Mouse (Mus musculus) forebrain, embryonic 11.5 days (tissue): ENCODE results near the gene Tmc6. TPM values are rescaled to one million over a fixed set of nuclear protein-coding genes. Genes with fewer than 3 reads are reported as not detected.

Experiments
- ATAC-seq: fragments of 200-750 bp; cut with Nextera tagmentation; replicated peaks from 2 replicates; pipeline ENCODE4 v1.8.0; 2017; ENCODE audit warnings: moderate TSS enrichment; ENCODE audit not compliant: low FRiP score
- DNase-seq: peaks from one replicate; pipeline ENCODE4 v3.0.0-alpha.2; 2017; ENCODE audit warnings: low spot score
- H3K27ac ChIP-seq: fragments of 300-500 bp; sonication (generic); 2 replicates; pipeline ENCODE4 v1.5.1; 2014; ENCODE audit warnings: low read depth, low read length
- H3K27me3 ChIP-seq: fragments of 300-500 bp; sonication (generic); 2 replicates; pipeline ENCODE4 v1.6.1; 2014; ENCODE audit warnings: mild to moderate bottlenecking, low read length, mixed read lengths; ENCODE audit not compliant: control insufficient read depth, insufficient read depth
- H3K36me3 ChIP-seq: fragments of 300-500 bp; sonication (generic); 2 replicates; pipeline ENCODE4 v1.6.1; 2014; ENCODE audit warnings: mild to moderate bottlenecking, low read length, moderate library complexity, mixed read lengths; ENCODE audit not compliant: control insufficient read depth, insufficient read depth
- H3K4me1 ChIP-seq: fragments of 300-500 bp; sonication (generic); replicated peaks from 2 replicates; pipeline ENCODE4 v1.6.1; 2014; ENCODE audit warnings: low read length, mixed read lengths; ENCODE audit not compliant: control insufficient read depth, insufficient read depth
- H3K4me2 ChIP-seq: fragments of 300-500 bp; sonication (generic); 2 replicates; pipeline ENCODE4 v1.6.1; 2014; ENCODE audit warnings: low read depth, mild to moderate bottlenecking, low read length, moderate library complexity, mixed read lengths; ENCODE audit not compliant: severe bottlenecking
- H3K4me3 ChIP-seq: fragments of 300-500 bp; sonication (generic); 2 replicates; pipeline ENCODE4 v1.5.1; 2014; ENCODE audit warnings: low read depth, low read length
- H3K9ac ChIP-seq: fragments of 300-500 bp; sonication (generic); 2 replicates; pipeline ENCODE4 v1.6.1; 2014; ENCODE audit warnings: low read length
- H3K9me3 ChIP-seq: fragments of 300-500 bp; sonication (generic); 2 replicates; pipeline ENCODE4 v1.6.1; 2016; ENCODE audit warnings: low read length, mixed read lengths; ENCODE audit not compliant: control insufficient read depth
- WGBS: fragments of 180-500 bp; shearing (Covaris S2); extraction: QIAGEN DNeasy Blood & Tissue Kit; methylation state at CpG from one replicate; pipeline ENCODE4 v1.1.7; 2014; 5-methylcytosine and 5-hydroxymethylcytosine counted together
- polyA plus RNA-seq: library from polyadenylated mRNA; unstranded; fragments of >200 nt; fragmentation: Nextera tagmentation; extraction: Ambion mirVana; gene quantifications from 2 replicates; pipeline ENCODE4 v1.2.1, GENCODE M21; 2014

Tmc6 gene
- polyA plus RNA-seq, 1 experiment from 2014 or later: 5.9 TPM

- Histone ChIP-seq H3K4me2 (no peak overlapping the region), H3K9ac (no peak overlapping the region), H3K4me3 (no peak overlapping the region), H3K4me1 (peaks cover 5% of the 10 kb centered on the region), H3K36me3 (no peaks in the 10 kb centered on the region), H3K9me3 (no peaks in the 10 kb centered on the region), H3K27ac (no peak overlapping the region), H3K27me3 (peaks cover 1% of the 10 kb centered on the region)
- ATAC-seq (no peak), DNase-seq (no peak)
- WGBS: 90% methylated on average over 10 of the region's 10 CpGs
Measured at GRCm38 (mm10) chr11:117774925-117775324, 7.1 kb downstream of the Tmc6 start.

DNA sequence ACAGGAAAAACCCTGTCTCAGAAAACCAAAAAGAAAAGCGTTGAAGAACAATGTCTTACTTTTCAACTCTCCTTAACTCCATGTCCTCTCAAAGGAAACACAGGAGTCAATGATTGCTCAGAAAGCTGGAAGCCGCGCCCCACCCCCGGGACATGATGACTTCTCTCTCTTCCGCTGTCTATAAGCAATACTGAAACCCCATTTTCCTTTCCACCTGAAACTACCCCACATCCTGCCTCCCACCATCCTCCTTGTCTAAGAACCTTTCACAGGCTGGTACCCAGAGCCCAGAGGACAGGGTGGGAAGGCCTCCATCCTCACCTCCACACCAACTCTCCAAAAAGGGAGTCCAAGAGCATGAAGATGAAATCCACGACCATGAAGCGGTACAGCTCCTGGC, 9.6 kb downstream of the Tmc6 start:
- H3K27ac ChIP-seq: no peak overlapping the region

GRCm38 (mm10) chr11:117770407-117770806, 11.6 kb downstream of the Tmc6 start:
- Histone ChIP-seq H3K9me3 (no peaks in the 10 kb centered on the region), H3K36me3 (no peaks in the 10 kb centered on the region), H3K4me2 (no peak overlapping the region), H3K4me3 (no peak overlapping the region), H3K27me3 (no peaks in the 10 kb centered on the region), H3K27ac (no peak overlapping the region), H3K9ac (no peak overlapping the region), H3K4me1 (no peaks in the 10 kb centered on the region)
- 90% methylated on average over 10 of the region's 10 CpGs for WGBS
- DNase-seq: no peak
- no peak for ATAC-seq

More for the DNA sequence above, 9.6 kb downstream of the Tmc6 start:
- H3K4me3 ChIP-seq: no peak overlapping the region
- no peaks in the 10 kb centered on the region for H3K36me3 ChIP-seq
- no peak overlapping the region for H3K4me2 ChIP-seq
- no peaks in the 10 kb centered on the region for H3K4me1 ChIP-seq
- H3K27me3 ChIP-seq: no peaks in the 10 kb centered on the region
- WGBS: 94% methylated on average over 7 of the region's 7 CpGs
- H3K9ac ChIP-seq: no peak overlapping the region
- DNase-seq (no peak), ATAC-seq (no peak)
- no peaks in the 10 kb centered on the region for H3K9me3 ChIP-seq

DNA sequence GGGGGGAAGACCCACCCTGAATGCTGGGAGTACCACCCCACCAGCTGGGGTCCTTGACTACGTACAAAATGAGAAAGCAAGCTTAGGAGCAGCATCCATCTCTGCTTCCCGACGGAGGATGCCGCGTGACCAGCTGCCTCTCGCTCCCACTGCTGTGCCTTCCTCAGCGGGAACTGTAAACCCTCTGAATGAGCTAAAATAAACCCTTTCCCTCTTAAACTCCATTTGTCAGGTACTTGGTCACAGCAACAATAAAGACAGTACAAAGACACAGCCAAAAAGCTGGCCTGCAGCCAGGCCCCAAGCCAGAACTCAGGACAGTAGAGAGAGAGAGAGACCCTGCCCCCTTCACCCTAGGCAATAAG, 12.3 kb downstream of the Tmc6 start:
- H3K27ac ChIP-seq: no peak overlapping the region
- H3K27me3 ChIP-seq: no peaks in the 10 kb centered on the region
- H3K4me1 ChIP-seq: no peaks in the 10 kb centered on the region
- H3K9me3 ChIP-seq: no peaks in the 10 kb centered on the region
- no peak overlapping the region for H3K4me2 ChIP-seq
- 87% methylated on average over 7 of the region's 7 CpGs for WGBS
- H3K4me3 ChIP-seq: no peak overlapping the region
- no peak for DNase-seq
- H3K36me3 ChIP-seq: no peaks in the 10 kb centered on the region
- ATAC-seq: no peak
- no peak overlapping the region for H3K9ac ChIP-seq

GRCm38 (mm10) chr11:117768725-117769682, 13.0 kb downstream of the Tmc6 start:
- Histone ChIP-seq H3K27ac (no peak overlapping the region), H3K4me3 (no peak overlapping the region), H3K4me2 (no peak overlapping the region), H3K27me3 (no peaks in the 10 kb centered on the region), H3K4me1 (no peaks in the 10 kb centered on the region), H3K9ac (no peak overlapping the region), H3K9me3 (no peaks in the 10 kb centered on the region), H3K36me3 (no peaks in the 10 kb centered on the region; the same call in 1 of the 2 replicates)
- no peak for DNase-seq
- 88% methylated on average over 20 of the region's 20 CpGs for WGBS
- ATAC-seq: no peak

DNA sequence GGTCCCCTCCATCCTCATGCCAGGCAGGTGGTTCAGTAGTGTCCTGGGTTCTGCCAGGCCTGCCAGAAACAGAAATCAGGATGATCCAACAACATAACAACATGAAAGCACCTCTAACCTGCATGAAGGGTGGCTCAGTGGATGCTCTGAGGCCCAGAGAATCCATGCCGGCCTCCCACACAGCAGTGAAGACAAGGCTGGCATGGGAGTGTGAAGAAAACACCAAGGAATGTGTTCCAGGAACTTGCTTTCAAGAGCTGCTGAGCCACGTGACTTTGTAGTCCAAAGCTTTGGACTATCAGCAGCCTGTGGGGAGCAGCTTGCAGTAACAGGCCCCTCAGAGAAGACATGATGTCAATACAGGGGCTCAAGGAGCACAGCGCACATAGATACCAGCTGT, 15.7 kb downstream of the Tmc6 start:
- WGBS: 84% methylated on average over 3 of the region's 3 CpGs
- no peak for ATAC-seq

DNA sequence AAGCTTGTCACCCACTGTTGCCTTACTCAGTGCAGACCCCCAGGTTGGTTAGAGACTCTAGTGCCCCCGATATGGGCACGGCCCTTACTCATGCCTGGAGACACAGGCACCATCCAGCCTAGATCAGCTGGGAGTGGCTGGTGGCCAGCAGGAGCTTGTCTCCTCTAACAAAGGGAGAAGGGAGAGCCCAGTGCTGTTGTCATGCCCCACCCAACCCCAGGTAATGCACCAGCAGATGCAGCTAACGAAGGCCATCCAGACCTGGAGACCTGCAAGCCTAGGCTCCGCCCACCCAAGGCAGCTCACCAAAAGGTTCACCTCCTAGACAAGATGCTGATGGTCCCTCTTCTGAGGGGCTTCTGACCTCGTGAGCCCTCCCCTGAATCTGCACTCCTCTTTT, 16.6 kb downstream of the Tmc6 start:
- Histone ChIP-seq H3K4me2 (no peak overlapping the region), H3K4me1 (no peaks in the 10 kb centered on the region), H3K9ac (no peak overlapping the region), H3K27ac (no peak overlapping the region), H3K36me3 (peaks cover 5% of the 10 kb centered on the region), H3K9me3 (no peaks in the 10 kb centered on the region), H3K4me3 (no peak overlapping the region), H3K27me3 (no peaks in the 10 kb centered on the region)
- DNase-seq (no peak), ATAC-seq (no peak)
- WGBS: 93% methylated on average over 5 of the region's 5 CpGs

More for the DNA sequence above, 15.7 kb downstream of the Tmc6 start:
- Histone ChIP-seq H3K27ac (no peak overlapping the region), H3K4me2 (no peak overlapping the region), H3K27me3 (no peaks in the 10 kb centered on the region), H3K9me3 (no peaks in the 10 kb centered on the region), H3K4me1 (no peaks in the 10 kb centered on the region), H3K4me3 (no peak overlapping the region), H3K36me3 (no peaks in the 10 kb centered on the region; the same call in none of the 2 replicates), H3K9ac (no peak overlapping the region)
- DNase-seq: no peak

DNA sequence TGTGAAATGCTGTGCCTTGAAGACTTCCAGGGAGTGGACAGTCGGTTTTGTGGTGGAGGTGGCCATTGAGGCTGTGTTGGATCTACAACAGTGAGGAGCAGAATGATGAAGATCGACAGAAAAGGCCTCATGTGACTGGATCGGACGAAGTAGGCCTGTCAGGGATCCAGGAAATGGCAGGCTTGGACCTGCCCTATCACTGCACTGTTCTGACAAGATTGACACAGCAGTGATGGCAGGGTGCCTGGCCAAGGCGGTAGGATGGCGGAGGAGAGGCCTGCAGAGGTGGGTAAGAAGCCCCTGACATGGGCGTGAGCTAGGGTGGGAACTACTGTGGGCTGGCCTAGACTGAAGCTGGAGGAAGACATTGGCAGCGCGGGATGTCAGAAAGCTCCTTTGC, 17.7 kb downstream of the Tmc6 start:
- 91% methylated on average over 9 of the region's 9 CpGs for WGBS

GRCm38 (mm10) chr11:117762246-117762645, 19.8 kb downstream of the Tmc6 start:
- H3K9ac ChIP-seq: no peak overlapping the region
- H3K27ac ChIP-seq: no peak overlapping the region
- H3K4me2 ChIP-seq: no peak overlapping the region
- no peaks in the 10 kb centered on the region for H3K4me1 ChIP-seq
- ATAC-seq (no peak), DNase-seq (no peak)
- WGBS: 94% methylated on average over 12 of the region's 12 CpGs
- peaks cover 10% of the 10 kb centered on the region for H3K36me3 ChIP-seq
- no peak overlapping the region for H3K4me3 ChIP-seq
- no peaks in the 10 kb centered on the region for H3K9me3 ChIP-seq
- H3K27me3 ChIP-seq: no peaks in the 10 kb centered on the region

More for the DNA sequence above, 17.7 kb downstream of the Tmc6 start:
- H3K36me3 ChIP-seq: peaks cover 8% of the 10 kb centered on the region
- H3K4me3 ChIP-seq: no peak overlapping the region
- H3K27me3 ChIP-seq: no peaks in the 10 kb centered on the region
- no peaks in the 10 kb centered on the region for H3K9me3 ChIP-seq
- no peaks in the 10 kb centered on the region for H3K4me1 ChIP-seq
- no peak for ATAC-seq
- H3K9ac ChIP-seq: no peak overlapping the region
- DNase-seq: no peak
- no peak overlapping the region for H3K4me2 ChIP-seq
- H3K27ac ChIP-seq: no peak overlapping the region
